Mouse (Mus musculus) heart, embryonic 16.5 days (tissue): Measurements from ENCODE around the gene Il2ra. TPM values are rescaled to one million over a fixed set of nuclear protein-coding genes. Genes with fewer than 3 reads are reported as not detected.

ENCODE experiments used
- ATAC-seq: fragments of 200-750 bp; cut with Nextera tagmentation; replicated peaks from 2 replicates; pipeline ENCODE4 v1.8.0; 2017; ENCODE audit warnings: moderate number of reproducible peaks; ENCODE audit not compliant: insufficient read depth, low FRiP score; ENCODE audit errors: extremely low read depth
- H3K27ac ChIP-seq: fragments of 300-500 bp; sonication (generic); 2 replicates; pipeline ENCODE4 v1.5.1; 2014; ENCODE audit warnings: mild to moderate bottlenecking, low read length, control low read depth, moderate library complexity
- H3K27me3 ChIP-seq: fragments of 300-500 bp; sonication (generic); 2 replicates; pipeline ENCODE4 v1.6.1; 2014; ENCODE audit warnings: low read length, mixed read lengths; ENCODE audit not compliant: control insufficient read depth, insufficient read depth
- H3K36me3 ChIP-seq: fragments of 300-500 bp; sonication (generic); 2 replicates; pipeline ENCODE4 v1.6.1; 2014; ENCODE audit not compliant: control insufficient read depth, insufficient read depth
- H3K4me1 ChIP-seq: fragments of 300-500 bp; sonication (generic); 2 replicates; pipeline ENCODE4 v1.6.1; 2014; ENCODE audit warnings: low read length, mixed read lengths; ENCODE audit not compliant: control insufficient read depth, insufficient read depth
- H3K4me2 ChIP-seq: fragments of 300-500 bp; sonication (generic); 2 replicates; pipeline ENCODE4 v1.6.1; 2014; ENCODE audit warnings: low read depth, mild to moderate bottlenecking, control low read depth, low read length
- H3K4me3 ChIP-seq: fragments of 300-500 bp; sonication (generic); 2 replicates; pipeline ENCODE4 v1.5.1; 2014; ENCODE audit warnings: mild to moderate bottlenecking, control low read depth, low read length
- H3K9ac ChIP-seq: fragments of 300-500 bp; sonication (generic); 2 replicates; pipeline ENCODE4 v1.6.1; 2014; ENCODE audit warnings: low read length, control low read depth
- H3K9me3 ChIP-seq: fragments of 300-500 bp; sonication (generic); replicated peaks from 2 replicates; pipeline ENCODE4 v1.6.1; 2016; ENCODE audit warnings: low read length; ENCODE audit not compliant: control insufficient read depth
- WGBS: fragments of 180-500 bp; shearing (Covaris S2); extraction: QIAGEN DNeasy Blood & Tissue Kit; methylation state at CpG from one replicate; pipeline ENCODE4 v1.1.7; 2014; 5-methylcytosine and 5-hydroxymethylcytosine counted together
- polyA plus RNA-seq: library from polyadenylated mRNA; unstranded; fragments of >200 nt; fragmentation: Nextera tagmentation; extraction: Ambion mirVana; gene quantifications from 2 replicates; pipeline ENCODE4 v1.2.1, GENCODE M21; 2015

Gene Il2ra
- polyA plus RNA-seq, 1 experiment from 2014 or later: 21.2 TPM

DNA sequence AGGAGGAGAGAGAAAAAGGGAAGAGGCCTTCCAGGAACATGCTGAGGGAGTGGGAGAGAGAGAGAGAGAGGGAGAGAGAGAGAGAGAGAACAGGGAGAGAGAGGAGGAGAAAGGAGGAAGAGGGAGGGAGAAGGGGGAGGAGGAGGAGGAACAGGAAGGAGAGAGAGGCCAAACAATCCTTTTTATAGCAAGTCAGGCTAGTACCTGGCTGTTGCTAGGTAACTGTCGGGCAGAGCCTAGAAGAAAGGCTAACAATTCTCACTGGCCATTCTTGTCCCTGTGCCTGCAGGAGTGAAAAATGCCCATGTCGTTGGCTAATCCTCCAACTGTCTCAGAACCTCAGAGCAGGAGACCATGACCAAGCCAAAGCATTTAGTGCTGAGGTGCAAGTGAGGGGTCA is 16.7 kb downstream of the Il2ra start:
- no peaks in the 10 kb centered on the region for H3K27me3 ChIP-seq
- WGBS: 37% methylated on average over 2 of the region's 2 CpGs
- no peak overlapping the region for H3K4me3 ChIP-seq
- peaks cover 1% of the 10 kb centered on the region for H3K4me1 ChIP-seq
- no peaks in the 10 kb centered on the region for H3K9me3 ChIP-seq
- H3K9ac ChIP-seq: no peak overlapping the region
- no peak overlapping the region for H3K27ac ChIP-seq
- ATAC-seq: no peak
- no peak overlapping the region for H3K4me2 ChIP-seq
- H3K36me3 ChIP-seq: no peaks in the 10 kb centered on the region

DNA sequence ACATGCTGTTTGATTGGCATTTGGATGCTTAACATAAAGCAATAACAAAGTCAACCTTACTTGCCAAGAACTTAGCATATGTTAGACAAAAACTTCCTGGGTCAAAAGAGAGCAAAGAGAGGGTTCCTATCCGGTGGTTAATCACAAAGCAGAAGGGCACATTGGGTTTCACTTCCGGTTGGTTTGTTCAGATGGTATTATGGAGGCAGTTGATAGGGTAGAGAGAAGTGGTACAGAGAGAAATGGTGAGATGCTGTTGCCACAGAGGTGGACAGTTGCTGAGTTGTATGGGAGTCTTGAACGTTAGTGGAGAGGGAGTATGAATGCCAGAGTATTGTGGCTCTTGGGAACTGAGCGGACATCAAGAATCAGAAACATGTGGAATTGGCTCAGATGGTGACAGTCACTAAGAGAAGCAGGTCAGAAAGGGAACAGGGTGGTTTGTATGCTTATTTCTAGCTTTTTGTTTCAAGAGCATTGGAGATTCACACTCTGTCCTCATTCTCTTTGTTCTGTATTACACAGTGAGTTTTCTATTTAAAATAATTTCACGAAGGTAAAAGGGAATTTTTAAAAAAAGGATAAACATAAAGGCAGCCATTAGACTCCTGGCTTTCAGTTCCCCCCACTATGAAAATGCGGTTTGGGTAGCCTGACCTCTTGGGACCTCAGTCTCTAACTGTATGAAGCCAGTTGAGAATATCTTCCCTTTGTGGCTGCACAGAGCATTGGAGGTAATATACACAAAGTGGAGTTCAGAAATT is 19.7 kb downstream of the Il2ra start:
- Histone ChIP-seq H3K27ac (no peak overlapping the region), H3K36me3 (no peaks in the 10 kb centered on the region), H3K9me3 (no peaks in the 10 kb centered on the region), H3K4me1 (peaks cover 4% of the 10 kb centered on the region), H3K4me3 (no peak overlapping the region), H3K9ac (no peak overlapping the region), H3K4me2 (no peak overlapping the region), H3K27me3 (no peaks in the 10 kb centered on the region)
- WGBS: 67% methylated on average over 6 of the region's 6 CpGs
- ATAC-seq: no peak

DNA sequence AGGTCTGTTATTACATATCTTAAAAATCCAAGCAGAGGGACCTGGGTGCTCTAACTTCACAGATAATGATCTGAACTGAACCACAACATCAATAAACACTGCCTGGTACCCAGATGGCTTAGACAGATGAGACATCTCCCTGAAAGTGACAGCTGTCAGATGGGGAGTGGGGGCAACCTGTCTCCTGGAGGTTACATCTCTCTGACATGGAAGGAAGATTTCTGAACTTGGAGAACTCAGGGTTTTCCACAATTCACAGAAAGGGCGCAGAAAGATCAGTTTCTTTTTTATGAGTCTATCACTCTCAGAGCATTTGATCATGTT is 20.3 kb downstream of the Il2ra start:
- H3K4me3 ChIP-seq: no peak overlapping the region
- H3K9ac ChIP-seq: no peak overlapping the region
- H3K4me2 ChIP-seq: no peak overlapping the region
- H3K27ac ChIP-seq: no peak overlapping the region
- H3K9me3 ChIP-seq: no peaks in the 10 kb centered on the region
- H3K4me1 ChIP-seq: peaks cover 4% of the 10 kb centered on the region
- no peak for ATAC-seq
- no peaks in the 10 kb centered on the region for H3K27me3 ChIP-seq
- no peaks in the 10 kb centered on the region for H3K36me3 ChIP-seq
- WGBS: 90% methylated on average over 1 of the region's 1 CpGs

DNA sequence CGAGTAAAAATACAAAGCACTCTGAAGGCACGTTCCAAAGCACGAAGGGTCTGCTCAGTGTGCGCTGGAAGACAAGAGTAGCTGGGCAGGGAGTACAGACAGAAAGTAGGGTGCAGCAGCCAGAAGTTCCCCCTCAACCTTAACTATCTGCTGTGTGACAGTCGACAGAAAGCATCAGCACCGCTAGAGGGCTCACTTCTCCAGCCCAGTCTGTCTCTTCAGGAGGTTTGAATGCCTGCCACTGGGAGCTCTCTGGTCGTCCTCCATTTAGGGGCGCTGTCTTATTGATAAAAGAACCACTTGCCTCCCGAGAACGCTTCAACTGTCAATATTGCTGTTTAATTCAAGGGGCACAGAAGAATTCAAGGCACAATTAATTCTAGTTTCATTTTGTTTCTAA is 21.4 kb downstream of the Il2ra start:
- H3K36me3 ChIP-seq: no peaks in the 10 kb centered on the region
- H3K4me1 ChIP-seq: peaks cover 4% of the 10 kb centered on the region
- peak; percentile 81 for ATAC-seq
- WGBS: 4% methylated on average over 10 of the region's 10 CpGs
- no peak overlapping the region for H3K9ac ChIP-seq
- H3K4me2 ChIP-seq: peak overlapping the region; percentile 61
- H3K4me3 ChIP-seq: peak overlapping the region; percentile 37
- no peaks in the 10 kb centered on the region for H3K27me3 ChIP-seq
- H3K9me3 ChIP-seq: no peaks in the 10 kb centered on the region
- H3K27ac ChIP-seq: no peak overlapping the region

DNA sequence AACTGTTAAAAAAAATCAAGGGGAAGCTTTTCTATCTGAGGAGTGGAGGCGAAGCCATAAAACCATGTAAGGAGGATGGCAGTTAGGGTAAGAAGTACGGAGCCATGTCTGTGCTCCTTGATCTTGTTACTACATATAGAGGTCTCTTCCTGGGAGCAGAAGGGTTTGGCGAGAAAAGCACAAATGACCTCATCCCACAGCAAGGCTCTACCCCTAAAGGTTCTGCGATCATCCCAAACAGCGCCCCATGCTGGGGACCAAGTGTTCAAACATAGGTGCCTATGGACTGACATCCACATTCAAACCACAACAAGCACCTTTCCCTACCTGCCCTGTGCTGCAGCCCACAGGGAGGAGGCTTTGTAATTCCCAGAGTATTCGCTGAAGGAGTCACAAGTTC is 21.8 kb downstream of the Il2ra start:
- no peaks in the 10 kb centered on the region for H3K9me3 ChIP-seq
- no peak overlapping the region for H3K27ac ChIP-seq
- H3K27me3 ChIP-seq: no peaks in the 10 kb centered on the region
- peaks cover 4% of the 10 kb centered on the region for H3K4me1 ChIP-seq
- H3K9ac ChIP-seq: no peak overlapping the region
- peak overlapping the region; percentile 61 for H3K4me2 ChIP-seq
- H3K4me3 ChIP-seq: peak overlapping the region; percentile 37
- WGBS: 34% methylated on average over 6 of the region's 6 CpGs
- H3K36me3 ChIP-seq: no peaks in the 10 kb centered on the region
- peak; percentile 14; the same call in 1 of the 2 replicates for ATAC-seq

DNA sequence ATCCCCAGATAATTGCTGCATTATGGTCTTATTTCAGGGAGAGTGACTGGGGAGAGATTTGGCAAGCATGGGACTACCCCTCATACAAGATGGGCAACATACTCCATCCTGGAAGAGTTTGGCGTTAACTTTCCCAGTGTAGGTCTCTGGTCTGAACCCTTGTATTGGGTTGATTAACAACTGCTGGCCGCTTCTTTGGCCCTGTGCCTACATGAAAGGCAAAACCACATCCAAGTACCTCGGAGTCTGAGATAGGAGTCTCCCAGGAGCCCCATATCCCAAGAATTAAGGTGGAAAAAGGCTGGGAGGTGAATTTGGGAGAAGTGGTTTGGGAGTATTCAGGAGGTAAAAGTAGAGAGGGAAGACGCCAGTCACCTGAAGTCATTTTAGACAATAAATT is 22.2 kb downstream of the Il2ra start:
- no peaks in the 10 kb centered on the region for H3K27me3 ChIP-seq
- no peak overlapping the region for H3K9ac ChIP-seq
- H3K36me3 ChIP-seq: no peaks in the 10 kb centered on the region
- no peaks in the 10 kb centered on the region for H3K9me3 ChIP-seq
- 75% methylated on average over 4 of the region's 4 CpGs for WGBS
- H3K27ac ChIP-seq: no peak overlapping the region
- H3K4me3 ChIP-seq: no peak overlapping the region
- peaks cover 4% of the 10 kb centered on the region for H3K4me1 ChIP-seq
- no peak for ATAC-seq
- no peak overlapping the region for H3K4me2 ChIP-seq

DNA sequence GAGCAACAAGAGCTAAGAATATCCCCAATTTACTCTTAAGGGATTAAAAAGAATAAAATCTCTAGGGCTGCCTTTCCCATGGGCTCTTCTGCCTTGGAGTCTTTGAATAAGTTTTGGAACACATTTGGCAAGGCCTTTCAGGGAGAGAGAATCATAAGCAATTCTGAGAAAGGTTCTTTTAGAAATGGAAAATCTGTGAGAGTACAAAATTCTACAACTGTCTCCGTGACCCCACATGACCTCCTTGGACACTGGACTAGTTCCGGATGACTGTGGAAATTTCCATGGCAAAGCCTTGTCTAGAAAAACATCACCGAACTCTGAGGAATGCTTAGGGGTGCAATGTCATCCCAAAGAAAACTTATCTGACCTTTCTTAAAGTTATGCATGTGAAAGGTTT is 22.7 kb downstream of the Il2ra start:
- H3K4me1 ChIP-seq: peaks cover 4% of the 10 kb centered on the region
- no peak overlapping the region for H3K4me3 ChIP-seq
- no peak for ATAC-seq
- WGBS: 81% methylated on average over 3 of the region's 3 CpGs
- H3K27ac ChIP-seq: no peak overlapping the region
- no peak overlapping the region for H3K4me2 ChIP-seq
- H3K36me3 ChIP-seq: no peaks in the 10 kb centered on the region
- H3K9me3 ChIP-seq: no peaks in the 10 kb centered on the region
- no peak overlapping the region for H3K9ac ChIP-seq
- H3K27me3 ChIP-seq: no peaks in the 10 kb centered on the region

DNA sequence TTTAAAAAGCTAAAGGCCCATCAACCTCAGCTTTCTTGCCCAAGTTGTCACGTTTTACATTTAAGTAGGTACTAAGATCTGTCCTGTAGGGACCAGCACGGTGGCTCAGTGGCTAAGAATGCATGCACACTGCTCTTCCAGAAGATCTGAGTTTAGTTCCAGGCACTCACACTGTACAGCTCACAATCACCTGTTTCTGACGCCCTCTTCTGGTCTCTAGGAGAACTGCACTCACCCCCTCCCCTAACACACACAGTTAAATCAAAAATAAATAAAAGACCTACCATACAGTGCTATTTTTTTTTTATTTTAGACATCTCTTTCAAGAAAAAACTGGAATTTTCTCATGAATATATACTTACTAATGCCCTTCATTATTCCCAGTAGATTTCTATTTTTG is 29.5 kb downstream of the Il2ra start:
- H3K9me3 ChIP-seq: no peaks in the 10 kb centered on the region; the same call in 1 of the 2 replicates
- WGBS: 14% methylated on average over 3 of the region's 3 CpGs
- no peak overlapping the region for H3K4me2 ChIP-seq
- H3K4me1 ChIP-seq: no peaks in the 10 kb centered on the region
- ATAC-seq: no peak
- H3K27ac ChIP-seq: no peak overlapping the region
- no peaks in the 10 kb centered on the region for H3K36me3 ChIP-seq
- H3K4me3 ChIP-seq: no peak overlapping the region
- H3K27me3 ChIP-seq: no peaks in the 10 kb centered on the region
- no peak overlapping the region for H3K9ac ChIP-seq

DNA sequence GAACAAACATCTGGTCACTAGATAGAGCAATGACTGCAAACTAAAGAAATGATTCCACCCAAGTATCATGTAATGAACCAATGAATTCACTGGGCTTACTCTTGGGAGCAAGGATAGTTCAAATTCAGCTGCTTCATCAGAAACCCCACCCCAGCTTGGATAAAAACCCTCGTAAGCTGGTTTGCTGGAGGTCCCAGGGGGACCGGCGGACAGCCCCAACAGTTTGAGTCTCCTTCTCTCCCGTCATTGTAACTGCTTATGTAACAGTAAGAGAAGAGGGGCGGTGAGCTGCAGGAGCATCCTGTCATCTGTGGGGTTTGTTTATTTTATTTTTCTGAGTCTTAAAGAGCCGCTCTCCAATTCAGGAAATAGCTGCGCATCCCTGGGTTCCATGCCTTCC is 37.0 kb downstream of the Il2ra start:
- ATAC-seq: no peak
- 59% methylated on average over 7 of the region's 7 CpGs for WGBS

More for the DNA sequence above, 37.0 kb downstream of the Il2ra start:
- Histone ChIP-seq H3K27ac (no peak overlapping the region), H3K4me3 (no peak overlapping the region), H3K4me2 (no peak overlapping the region), H3K9me3 (no peaks in the 10 kb centered on the region), H3K4me1 (no peaks in the 10 kb centered on the region), H3K27me3 (no peaks in the 10 kb centered on the region), H3K36me3 (no peaks in the 10 kb centered on the region), H3K9ac (no peak overlapping the region)
